Mouse (Mus musculus) lung, postnatal 0 days (tissue): ENCODE measurements around the gene Fgf14. TPM values are rescaled to one million over a fixed set of nuclear protein-coding genes. Genes with fewer than 3 reads are reported as not detected.
"Not testable (repeated sequence)": the region's sequence is repeated elsewhere in the genome, so short reads cannot be mapped to it uniquely, and the experiment has no call there.

ENCODE experiments used
- ATAC-seq: fragments of 200-750 bp; cut with Nextera tagmentation; 2 replicates; pipeline ENCODE4 v1.8.0; 2017; ENCODE audit warnings: moderate library complexity
- DNase-seq: peaks from one replicate; pipeline ENCODE4 v3.0.0-alpha.2; 2016; ENCODE audit warnings: low spot score
- H3K27ac ChIP-seq: fragments of 300-500 bp; sonication (generic); 2 replicates; pipeline ENCODE4 v1.5.1; 2014; ENCODE audit warnings: antibody characterized with exemption, mild to moderate bottlenecking, low read length, mixed read lengths
- H3K27me3 ChIP-seq: fragments of 300-500 bp; sonication (generic); replicated peaks from 2 replicates; pipeline ENCODE4 v1.6.1; 2014; ENCODE audit warnings: low read length, mixed read lengths; ENCODE audit not compliant: insufficient read depth
- H3K36me3 ChIP-seq: fragments of 300-500 bp; sonication (generic); 2 replicates; pipeline ENCODE4 v1.6.1; 2014; ENCODE audit warnings: low read length, mixed read lengths; ENCODE audit not compliant: insufficient read depth
- H3K4me1 ChIP-seq: fragments of 300-500 bp; sonication (generic); 2 replicates; pipeline ENCODE4 v1.6.1; 2014; ENCODE audit warnings: antibody characterized with exemption, low read depth, low read length, mixed read lengths; ENCODE audit not compliant: insufficient read depth
- H3K4me2 ChIP-seq: fragments of 300-500 bp; sonication (generic); replicated peaks from 2 replicates; pipeline ENCODE4 v1.6.1; 2014; ENCODE audit warnings: low read depth, mild to moderate bottlenecking, low read length, moderate library complexity, mixed read lengths
- H3K4me3 ChIP-seq: fragments of 300-500 bp; sonication (generic); 2 replicates; pipeline ENCODE4 v1.5.1; 2014; ENCODE audit warnings: low read depth, low read length
- H3K9ac ChIP-seq: fragments of 300-500 bp; sonication (generic); replicated peaks from 2 replicates; pipeline ENCODE4 v1.6.1; 2014; ENCODE audit warnings: low read depth, mild to moderate bottlenecking
- H3K9me3 ChIP-seq: fragments of 300-500 bp; sonication (generic); 2 replicates; pipeline ENCODE4 v1.6.1; 2016; ENCODE audit warnings: low read length, mixed read lengths
- CTCF ChIP-seq: IDR thresholded peaks from 2 replicates; pipeline ENCODE4 v1.5.1; 2016; ENCODE audit warnings: antibody characterized with exemption, mild to moderate bottlenecking
- EP300 ChIP-seq: IDR thresholded peaks from 2 replicates; pipeline ENCODE4 v1.6.1; 2016; ENCODE audit warnings: antibody characterized with exemption, mild to moderate bottlenecking, control low read depth
- WGBS: fragments of 180-500 bp; shearing (Covaris S2); extraction: QIAGEN DNeasy Blood & Tissue Kit; methylation state at CpG from one replicate; pipeline ENCODE4 v1.1.7; 2014; 5-methylcytosine and 5-hydroxymethylcytosine counted together
- polyA plus RNA-seq: library from polyadenylated mRNA; unstranded; fragments of >200 nt; fragmentation: Nextera tagmentation; extraction: Ambion mirVana; gene quantifications from 2 replicates; pipeline ENCODE4 v1.2.1, GENCODE M21; 2015

Gene Fgf14
- polyA plus RNA-seq, 1 experiment from 2014 or later = 0.06 TPM

DNA sequence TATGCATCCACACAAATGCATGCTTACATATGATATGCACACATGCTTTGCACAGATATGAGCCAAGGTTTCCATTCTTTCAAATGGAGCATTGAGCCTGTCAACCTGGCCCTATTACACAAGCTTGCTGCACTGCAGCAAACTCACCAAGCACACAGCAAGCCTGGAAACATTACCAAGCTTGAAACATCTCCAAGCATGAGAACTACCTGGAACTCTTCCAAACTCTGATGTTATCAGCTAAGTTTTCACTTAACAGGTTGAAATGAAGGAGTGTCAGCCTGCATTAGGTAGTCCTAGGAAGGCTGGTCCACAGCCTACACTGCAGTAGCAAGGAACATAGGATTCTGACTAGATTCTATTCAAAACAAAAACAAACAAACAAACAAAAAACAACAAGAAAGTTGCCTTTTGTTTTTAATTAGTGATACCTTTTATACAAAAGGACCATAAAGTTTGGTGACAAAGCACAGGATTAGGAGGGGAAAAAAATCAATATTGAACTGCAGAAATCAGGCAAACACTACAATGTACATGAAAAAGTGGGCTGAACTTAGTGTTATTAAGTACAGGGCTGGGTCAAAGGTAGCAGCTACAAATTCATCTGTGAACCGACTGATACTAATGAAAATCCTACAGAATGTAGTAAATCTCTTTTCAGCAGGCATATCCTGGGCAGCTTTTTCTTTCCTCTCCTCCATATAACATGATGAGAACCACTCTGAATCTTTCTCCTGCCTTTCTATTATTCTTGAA lies 101.6 kb downstream of the Fgf14 start:
- Histone ChIP-seq H3K4me1 (no peaks in the 10 kb centered on the region), H3K27ac (no peak overlapping the region), H3K9me3 (no peaks in the 10 kb centered on the region), H3K27me3 (no peaks in the 10 kb centered on the region), H3K9ac (no peak overlapping the region), H3K4me2 (no peak overlapping the region), H3K4me3 (no peak overlapping the region), H3K36me3 (no peaks in the 10 kb centered on the region)
- TF ChIP-seq CTCF (no peak), EP300 (no peak)
- ATAC-seq = no peak
- peak; percentile 15 for DNase-seq
- 46% methylated on average over 1 of the region's 1 CpGs for whole genome bisulfite sequencing

- no peaks in the 10 kb centered on the region for H3K36me3 ChIP-seq
- DNase-seq (no peak), ATAC-seq (no peak)
- no peak overlapping the region for H3K27ac ChIP-seq
- no peak overlapping the region for H3K4me3 ChIP-seq
- H3K4me1 ChIP-seq = no peaks in the 10 kb centered on the region
- no peaks in the 10 kb centered on the region for H3K27me3 ChIP-seq
- no peak overlapping the region for H3K9ac ChIP-seq
- TF ChIP-seq CTCF (no peak), EP300 (no peak)
- no peak overlapping the region for H3K4me2 ChIP-seq
- WGBS = 73% methylated on average over 1 of the region's 1 CpGs
- no peaks in the 10 kb centered on the region for H3K9me3 ChIP-seq
These were observed 110.5 kb downstream of the Fgf14 start for GRCm38 (mm10) chr14:124566445-124566844.

- DNase-seq (no peak), ATAC-seq (no peak)
- Histone ChIP-seq H3K9me3 (no peaks in the 10 kb centered on the region), H3K27ac (no peak overlapping the region), H3K27me3 (no peaks in the 10 kb centered on the region), H3K9ac (no peak overlapping the region), H3K4me1 (no peaks in the 10 kb centered on the region), H3K36me3 (no peaks in the 10 kb centered on the region), H3K4me3 (no peak overlapping the region), H3K4me2 (no peak overlapping the region)
- 68% methylated on average over 4 of the region's 4 CpGs for WGBS
- TF ChIP-seq CTCF (no peak), EP300 (no peak)
These were observed 115.4 kb downstream of the Fgf14 start for GRCm38 (mm10) chr14:124561544-124561943.

DNA sequence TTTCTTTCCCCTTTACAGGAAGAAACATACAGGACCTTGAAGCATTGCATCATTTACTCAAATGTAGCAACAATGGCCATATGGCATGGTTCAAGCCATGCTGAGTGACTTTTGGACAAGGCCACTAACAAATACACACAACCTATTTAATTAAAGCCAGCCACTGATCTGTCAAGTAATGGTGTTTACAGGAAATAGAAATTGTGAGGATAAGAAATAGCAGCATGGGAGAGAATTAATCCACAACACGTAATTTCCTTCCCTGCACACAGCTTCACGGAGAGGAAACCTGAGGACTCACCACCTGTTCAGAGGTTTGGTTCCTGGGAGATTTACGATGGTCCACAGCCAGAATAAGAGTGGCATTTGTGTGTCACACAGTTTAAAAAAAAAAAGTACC lies 140.8 kb downstream of the Fgf14 start:
- Histone ChIP-seq H3K27me3 (no peaks in the 10 kb centered on the region), H3K9me3 (no peaks in the 10 kb centered on the region), H3K4me1 (no peaks in the 10 kb centered on the region), H3K27ac (no peak overlapping the region), H3K4me2 (no peak overlapping the region), H3K9ac (no peak overlapping the region), H3K36me3 (no peaks in the 10 kb centered on the region), H3K4me3 (no peak overlapping the region)
- no peak for TF ChIP-seq EP300
- TF ChIP-seq CTCF = no peak
- no peak for DNase-seq
- no peak for ATAC-seq
- WGBS = 66% methylated on average over 3 of the region's 3 CpGs

GRCm38 (mm10) chr14:124535376-124535775 lies 141.6 kb downstream of the Fgf14 start:
- H3K36me3 ChIP-seq, H3K9me3 ChIP-seq, H3K4me3 ChIP-seq, H3K27me3 ChIP-seq, H3K4me2 ChIP-seq, ATAC-seq, H3K27ac ChIP-seq, DNase-seq, H3K4me1 ChIP-seq, H3K9ac ChIP-seq: not testable (repeated sequence)
- WGBS = 50% methylated on average over 2 of the region's 2 CpGs

GRCm38 (mm10) chr14:124532051-124532450 lies 144.9 kb downstream of the Fgf14 start:
- Histone ChIP-seq H3K4me2 (no peak overlapping the region), H3K9me3 (no peaks in the 10 kb centered on the region), H3K4me3 (no peak overlapping the region), H3K27me3 (no peaks in the 10 kb centered on the region), H3K27ac (no peak overlapping the region), H3K4me1 (no peaks in the 10 kb centered on the region), H3K36me3 (no peaks in the 10 kb centered on the region), H3K9ac (no peak overlapping the region)
- ATAC-seq (no peak), DNase-seq (no peak)
- WGBS = 57% methylated on average over 1 of the region's 1 CpGs
- no peak for TF ChIP-seq CTCF
- no peak for TF ChIP-seq EP300

DNA sequence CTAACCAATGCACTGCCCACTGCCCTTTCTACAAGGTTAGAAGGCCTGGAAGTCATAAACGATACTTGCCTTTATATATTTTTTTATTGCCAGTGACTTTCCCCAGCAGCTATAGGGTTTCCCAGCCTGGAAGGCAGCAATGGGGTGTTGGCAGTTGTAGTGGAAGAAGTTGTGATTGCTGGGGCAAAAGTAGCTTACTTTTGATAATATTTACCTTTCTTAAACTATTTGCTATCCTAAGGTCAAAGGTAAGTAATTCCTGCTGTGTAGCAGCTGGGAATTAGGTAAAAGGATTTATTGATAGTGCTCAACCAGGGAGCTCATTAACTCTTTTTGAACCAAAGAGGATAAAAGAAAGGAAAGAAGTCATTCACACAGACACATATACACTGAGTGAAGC lies 164.9 kb downstream of the Fgf14 start:
- 76% methylated on average over 1 of the region's 1 CpGs for WGBS
- Histone ChIP-seq H3K9me3 (no peaks in the 10 kb centered on the region), H3K9ac (no peak overlapping the region), H3K4me1 (no peaks in the 10 kb centered on the region), H3K4me3 (no peak overlapping the region), H3K36me3 (no peaks in the 10 kb centered on the region), H3K27ac (no peak overlapping the region), H3K27me3 (no peaks in the 10 kb centered on the region), H3K4me2 (no peak overlapping the region)
- ATAC-seq (no peak), DNase-seq (no peak)
- no peak for TF ChIP-seq EP300
- no peak for TF ChIP-seq CTCF
